Mouse (Mus musculus): ENCODE measurements around the gene Rheb. TPM values are rescaled to one million over a fixed set of nuclear protein-coding genes. Genes with fewer than 3 reads are reported as not detected.
"Not testable (repeated sequence)": the region's sequence is repeated elsewhere in the genome, so short reads cannot be mapped to it uniquely, and the experiment has no call there.

Gene Rheb
- polyA plus RNA-seq, 1 experiment: 27.8 TPM

DNA sequence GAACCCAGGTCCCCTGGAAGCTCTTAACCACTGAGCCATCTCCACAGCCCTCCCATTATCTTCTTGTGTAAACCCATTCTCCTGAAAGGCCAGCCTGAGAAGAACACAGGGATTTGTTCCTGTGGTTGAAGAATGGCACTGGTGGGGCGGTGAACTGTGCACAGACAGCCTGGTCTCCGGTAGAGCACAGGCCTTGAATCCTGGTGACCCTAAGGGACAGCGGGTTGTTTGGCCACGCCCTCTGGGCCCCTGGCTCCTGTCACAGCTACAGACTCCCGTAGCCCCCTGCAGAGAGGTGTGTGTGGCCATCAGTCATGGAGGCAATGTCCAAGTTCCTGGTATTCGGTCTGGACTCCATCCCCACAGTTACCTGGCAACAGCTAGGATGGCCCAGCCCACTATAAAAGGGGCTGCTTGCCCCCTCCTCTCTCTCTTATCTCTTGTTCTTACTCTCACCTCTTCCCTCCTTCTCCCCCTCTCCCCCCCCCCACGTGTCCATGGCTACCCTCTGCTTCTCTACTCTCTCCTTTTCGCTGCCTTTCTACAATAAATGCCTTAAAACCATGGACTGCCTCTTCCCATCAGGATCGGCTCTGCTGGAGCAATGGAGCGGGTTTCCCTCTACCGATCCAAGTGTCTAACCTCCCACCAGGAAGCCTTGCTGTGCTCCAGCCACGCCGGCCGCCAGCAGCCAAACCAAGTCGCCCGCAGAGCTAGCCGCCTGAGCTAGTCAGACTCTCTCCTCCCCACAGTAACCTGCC lies 64.2 kb downstream of the Rheb start:
- H3K9me3 ChIP-seq: peaks cover 7% of the 10 kb centered on the region
- peaks cover 22% of the 10 kb centered on the region for H3K4me1 ChIP-seq
- no peak overlapping the region for H3K4me3 ChIP-seq (replicated peaks)
- no peak for TF ChIP-seq GATA1 (IDR thresholded peaks at IDR 0.05; ENCODE audit: borderline replicate concordance, low read length)
- no peak for TF ChIP-seq FLI1 (IDR thresholded peaks at IDR 0.05; ENCODE audit: low read length)
- H3K27me3 ChIP-seq (replicated peaks): peaks cover 22% of the 10 kb centered on the region
- H3K36me3 ChIP-seq (replicated peaks; ENCODE audit: low read length): no peaks in the 10 kb centered on the region

DNA sequence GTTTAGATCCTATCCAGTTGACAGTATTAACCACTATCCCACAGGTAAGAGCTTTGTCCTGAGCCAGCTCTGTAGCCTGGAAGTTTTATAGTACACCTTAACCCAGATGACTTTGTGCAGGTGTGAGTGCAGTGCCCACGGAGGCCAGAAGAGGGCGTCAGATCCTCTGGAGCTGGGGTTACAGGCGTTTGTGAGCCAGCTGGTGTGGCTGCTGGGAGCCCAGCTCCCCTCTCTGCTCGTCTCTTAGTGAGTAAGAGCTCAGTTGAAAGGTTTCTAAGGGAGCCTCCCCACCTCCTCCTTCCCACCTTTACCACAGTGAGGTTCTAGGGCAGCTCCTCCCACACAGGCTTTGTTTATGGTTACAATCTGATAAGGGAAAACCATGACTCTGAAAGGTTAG lies 65.7 kb downstream of the Rheb start:
- H3K4me1 ChIP-seq: peaks cover 22% of the 10 kb centered on the region
- no peak overlapping the region for H3K4me3 ChIP-seq (replicated peaks)
- TF ChIP-seq FLI1 (IDR thresholded peaks at IDR 0.05; ENCODE audit: low read length) (no peak), GATA1 (IDR thresholded peaks at IDR 0.05; ENCODE audit: borderline replicate concordance, low read length) (no peak)
- peaks cover 7% of the 10 kb centered on the region for H3K9me3 ChIP-seq
- H3K36me3 ChIP-seq (replicated peaks; ENCODE audit: low read length): no peaks in the 10 kb centered on the region
- peaks cover 22% of the 10 kb centered on the region for H3K27me3 ChIP-seq (replicated peaks)

DNA sequence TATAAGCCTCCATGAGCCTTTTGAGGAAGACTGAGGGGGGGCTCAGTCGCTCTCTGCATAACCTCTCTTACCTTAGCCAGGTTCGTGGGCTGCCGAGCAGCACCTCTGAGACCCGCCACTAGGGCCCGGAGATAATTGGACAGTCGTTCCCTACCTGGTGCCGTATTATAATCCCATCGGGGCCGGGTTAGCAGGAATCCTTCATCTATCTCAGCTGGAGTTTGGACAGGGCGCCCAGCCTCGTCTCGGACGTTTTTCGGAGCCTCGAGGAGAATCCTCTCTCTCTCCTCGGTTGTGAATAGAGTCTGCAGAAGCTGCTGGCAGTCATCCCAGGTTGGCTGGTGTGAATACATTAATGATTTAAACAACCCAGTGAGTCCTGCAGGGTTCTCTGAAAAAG lies 67.9 kb downstream of the Rheb start:
- not testable (repeated sequence) for H3K36me3 ChIP-seq (replicated peaks; ENCODE audit: low read length); H3K4me1 ChIP-seq; H3K9me3 ChIP-seq; H3K4me3 ChIP-seq (replicated peaks)
- peaks cover 17% of the 10 kb centered on the region for H3K27me3 ChIP-seq (replicated peaks)

DNA sequence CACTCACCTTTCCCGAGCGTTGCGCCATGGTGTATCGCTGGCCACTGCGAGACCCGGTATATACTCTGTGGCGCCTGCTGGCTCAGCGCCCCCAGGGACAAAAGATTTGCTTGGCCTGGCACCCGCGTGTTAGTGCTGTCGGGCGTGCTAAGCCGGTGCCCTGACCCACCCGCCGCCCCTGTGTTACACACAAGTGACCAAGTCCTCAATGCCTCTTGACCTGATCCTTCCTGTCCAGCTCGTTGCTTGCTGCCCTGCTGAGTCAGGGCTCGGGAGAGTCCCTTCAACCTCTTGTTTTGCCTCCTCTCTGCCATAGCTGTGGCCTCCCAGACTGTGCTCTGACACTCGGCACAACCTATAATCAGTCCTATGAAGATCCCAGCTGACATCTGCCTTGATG lies 84.6 kb downstream of the Rheb start, which contains the start of gene Crygn:
Crygn (minus strand) TSS at position 193 of the 400 bp plus-strand sequence.
- Histone ChIP-seq H3K4me3 (replicated peaks) (no peak within 1 kb of the TSS), H3K27me3 (replicated peaks) (peaks cover 31% of the 10 kb centered on the region), H3K9me3 (no peaks in the 10 kb centered on the region), H3K36me3 (replicated peaks; ENCODE audit: low read length) (no peaks in the 10 kb centered on the region), H3K4me1 (peaks cover 14% of the 10 kb centered on the region)
- TF ChIP-seq FLI1 (IDR thresholded peaks at IDR 0.05; ENCODE audit: low read length) (no peak), GATA1 (IDR thresholded peaks at IDR 0.05; ENCODE audit: borderline replicate concordance, low read length) (no peak)

DNA sequence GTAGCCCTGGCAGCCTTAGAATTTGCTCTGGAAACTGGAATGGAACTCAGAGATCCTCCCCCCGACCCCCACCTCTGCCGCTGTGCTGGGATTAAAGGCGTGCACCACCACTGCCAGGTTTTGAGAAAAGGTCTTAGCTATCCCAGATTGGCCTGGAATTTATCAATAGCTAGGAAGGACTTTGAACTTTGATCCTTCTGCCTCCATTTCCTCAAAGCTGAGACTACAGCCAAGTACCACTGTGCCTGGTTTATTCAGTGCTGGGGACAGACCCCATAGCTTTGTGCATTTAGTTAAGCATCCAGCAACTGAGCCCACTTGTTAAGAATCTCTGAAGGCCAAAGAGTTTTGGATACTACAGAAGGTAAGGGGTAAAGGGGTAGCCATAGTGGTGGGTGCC lies 85.5 kb downstream of the Rheb start:
- Histone ChIP-seq H3K36me3 (replicated peaks; ENCODE audit: low read length) (no peaks in the 10 kb centered on the region), H3K4me1 (peaks cover 23% of the 10 kb centered on the region), H3K9me3 (no peaks in the 10 kb centered on the region), H3K27me3 (replicated peaks) (peaks cover 34% of the 10 kb centered on the region), H3K4me3 (replicated peaks) (no peak overlapping the region)
- no peak for TF ChIP-seq FLI1 (IDR thresholded peaks at IDR 0.05; ENCODE audit: low read length)
- TF ChIP-seq GATA1 (IDR thresholded peaks at IDR 0.05; ENCODE audit: borderline replicate concordance, low read length): no peak

Other genes with a start within 250 kb of the Rheb start
- 0.76 TPM in 1 of 2 replicates, not detected in the other for gene Smarcd3, start 218.2 kb downstream of the Rheb start, polyA plus RNA-seq (2012; ENCODE audit: insufficient read depth, low replicate concordance)
- 37.7 and 58.3 TPM in 2 replicates for gene Nub1, start 157.1 kb downstream of the Rheb start, polyA plus RNA-seq (2012; ENCODE audit: insufficient read depth, low replicate concordance)
- gene Wdr86, start 111.9 kb downstream of the Rheb start, polyA plus RNA-seq (2012; ENCODE audit: insufficient read depth, low replicate concordance): not detected in 2 replicates
- not detected in 2 replicates for gene Crygn, start 84.6 kb downstream of the Rheb start, polyA plus RNA-seq (2012; ENCODE audit: insufficient read depth, low replicate concordance)